Mouse (Mus musculus) myocyte (in vitro differentiated cells): ENCODE measurements around the gene Trpm5.

ENCODE experiments used
- MAX ChIP-seq: IDR thresholded peaks from one replicate; pipeline ENCODE4 v1.6.1; 2011; ENCODE audit warnings: low read depth, mild to moderate bottlenecking, control low read depth
- REST ChIP-seq: IDR thresholded peaks from one replicate; pipeline ENCODE4 v1.6.1; 2011; ENCODE audit warnings: mild to moderate bottlenecking, control low read depth, moderate library complexity; ENCODE audit not compliant: insufficient read depth, insufficient read length

- no peak for TF ChIP-seq MAX
- TF ChIP-seq REST: no peak
These were observed 21.4 kb downstream of the Trpm5 start for GRCm38 (mm10) chr7:143073086-143073485.
